Mouse (Mus musculus) urinary bladder, adult 18-20 months (tissue): Measurements from ENCODE around the gene Olfr1417.
A peak's percentile ranks its signal among the peaks of the same experiment; 100 is the strongest.
"Not testable (repeated sequence)": the region's sequence is repeated elsewhere in the genome, so short reads cannot be mapped to it uniquely, and the experiment has no call there.

Experiments
- DNase-seq, 2 experiments: peaks; one replicate each; pipeline ENCODE4 v3.0.0; 2022; ENCODE audit warnings: low spot score in 2 of 2, mixed read lengths in 2 of 2

Olfr1417 gene

GRCm38 (mm10) chr19:11839119-11839518 lies at the start of gene Olfr1417:
Olfr1417 (minus strand) TSS chr19:11839219.
- DNase-seq = no peak

- no peak for DNase-seq
Measured at GRCm38 (mm10) chr19:11886265-11886664, 47.2 kb upstream of the Olfr1417 start, which contains the start of gene Olfr1420. Olfr1420 (plus strand) TSS chr19:11886565.

- not testable (repeated sequence) for DNase-seq
Measured at GRCm38 (mm10) chr19:11878404-11878803, 39.4 kb upstream of the Olfr1417 start.

GRCm38 (mm10) chr19:11875006-11875405 lies 36.0 kb upstream of the Olfr1417 start, which contains the start of gene Olfr1419:
Olfr1419 (minus strand) TSS chr19:11875106.
- no peak for DNase-seq

GRCm38 (mm10) chr19:11867837-11868236 lies 28.8 kb upstream of the Olfr1417 start:
- no peak for DNase-seq

- DNase-seq = no peak
Measured at GRCm38 (mm10) chr19:11860966-11861365, 21.9 kb upstream of the Olfr1417 start, which contains the start of gene Olfr1418. Olfr1418 (minus strand) TSS chr19:11861066.

- DNase-seq = no peak
Measured at GRCm38 (mm10) chr19:11856506-11856905, 17.5 kb upstream of the Olfr1417 start.

GRCm38 (mm10) chr19:11854821-11855220 lies 15.8 kb upstream of the Olfr1417 start:
- no peak for DNase-seq

- no peak for DNase-seq
Measured at GRCm38 (mm10) chr19:11852652-11853051, 13.6 kb upstream of the Olfr1417 start.

GRCm38 (mm10) chr19:11846333-11846732 lies 7.3 kb upstream of the Olfr1417 start:
- DNase-seq = no peak

GRCm38 (mm10) chr19:11823346-11824065 lies 15.5 kb downstream of the Olfr1417 start:
- DNase-seq = no peak

- DNase-seq = no peak
Measured at GRCm38 (mm10) chr19:11820211-11820610, 18.8 kb downstream of the Olfr1417 start.

- DNase-seq = peak; percentile 43 to 45
Measured at GRCm38 (mm10) chr19:11819800-11820199, 19.2 kb downstream of the Olfr1417 start.

GRCm38 (mm10) chr19:11819143-11819700 lies 19.8 kb downstream of the Olfr1417 start, which contains the start of gene Stx3:
Stx3 (minus strand) TSS chr19:11819403.
- DNase-seq = no peak

GRCm38 (mm10) chr19:11818199-11819142 lies 20.5 kb downstream of the Olfr1417 start:
- DNase-seq = peak; percentile 58 to 63

- no peak for DNase-seq
Measured at GRCm38 (mm10) chr19:11817586-11817985, 21.4 kb downstream of the Olfr1417 start.

GRCm38 (mm10) chr19:11816706-11817105 lies 22.3 kb downstream of the Olfr1417 start:
- no peak for DNase-seq

- DNase-seq = no peak
Measured at GRCm38 (mm10) chr19:11814742-11815333, 24.2 kb downstream of the Olfr1417 start.

- DNase-seq = no peak
Measured at GRCm38 (mm10) chr19:11813649-11814048, 25.4 kb downstream of the Olfr1417 start.

- DNase-seq = no peak
Measured at GRCm38 (mm10) chr19:11813136-11813535, 25.9 kb downstream of the Olfr1417 start.

GRCm38 (mm10) chr19:11811688-11812365 lies 27.2 kb downstream of the Olfr1417 start:
- no peak for DNase-seq
